Mouse (Mus musculus) layer of hippocampus, adult 11-12 months (tissue): Measurements from ENCODE around the gene Bend5.

Experiments
- DNase-seq: peaks from one replicate; pipeline ENCODE4 v3.0.0; 2022; ENCODE audit warnings: low spot score

Bend5 gene

DNA sequence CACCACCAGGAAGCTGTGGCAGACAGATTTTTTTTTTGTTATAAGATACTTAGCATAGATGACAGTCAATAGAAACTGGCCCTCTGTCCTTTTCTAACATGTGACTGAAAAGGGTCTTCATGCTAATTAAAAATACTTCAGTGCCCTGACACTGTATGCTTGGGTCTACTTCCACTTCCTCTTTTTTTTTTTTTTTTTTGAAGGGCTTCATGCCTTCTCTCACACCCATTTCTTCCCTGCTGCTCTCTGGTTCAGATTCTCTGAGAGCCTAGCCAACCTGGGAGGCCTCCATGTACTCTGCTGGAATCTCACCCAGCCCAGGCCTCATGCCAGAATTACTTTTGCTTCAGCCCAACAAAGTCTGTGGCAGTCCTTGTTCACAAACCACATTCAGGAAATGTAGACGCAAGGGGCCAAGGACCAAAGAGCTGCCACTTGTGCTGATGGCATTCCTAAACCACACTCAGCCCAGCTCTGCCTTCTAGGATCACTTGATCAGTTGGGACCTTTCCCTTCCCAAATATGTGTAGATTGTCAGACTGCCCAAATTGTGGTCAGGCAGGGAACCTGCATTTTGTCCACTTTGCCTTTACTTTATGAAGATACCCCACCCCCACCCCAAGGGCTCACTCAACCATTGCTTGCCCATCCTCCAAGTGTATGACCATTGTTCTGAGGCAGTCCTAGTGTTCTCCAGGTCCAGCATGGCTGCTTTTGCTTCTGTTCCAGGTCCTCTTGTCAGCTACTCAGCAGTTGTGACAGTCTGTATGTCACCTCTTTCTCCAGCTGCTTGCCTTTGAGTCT lies 27.8 kb downstream of the Bend5 start:
- peak; percentile 47 for DNase-seq

DNA sequence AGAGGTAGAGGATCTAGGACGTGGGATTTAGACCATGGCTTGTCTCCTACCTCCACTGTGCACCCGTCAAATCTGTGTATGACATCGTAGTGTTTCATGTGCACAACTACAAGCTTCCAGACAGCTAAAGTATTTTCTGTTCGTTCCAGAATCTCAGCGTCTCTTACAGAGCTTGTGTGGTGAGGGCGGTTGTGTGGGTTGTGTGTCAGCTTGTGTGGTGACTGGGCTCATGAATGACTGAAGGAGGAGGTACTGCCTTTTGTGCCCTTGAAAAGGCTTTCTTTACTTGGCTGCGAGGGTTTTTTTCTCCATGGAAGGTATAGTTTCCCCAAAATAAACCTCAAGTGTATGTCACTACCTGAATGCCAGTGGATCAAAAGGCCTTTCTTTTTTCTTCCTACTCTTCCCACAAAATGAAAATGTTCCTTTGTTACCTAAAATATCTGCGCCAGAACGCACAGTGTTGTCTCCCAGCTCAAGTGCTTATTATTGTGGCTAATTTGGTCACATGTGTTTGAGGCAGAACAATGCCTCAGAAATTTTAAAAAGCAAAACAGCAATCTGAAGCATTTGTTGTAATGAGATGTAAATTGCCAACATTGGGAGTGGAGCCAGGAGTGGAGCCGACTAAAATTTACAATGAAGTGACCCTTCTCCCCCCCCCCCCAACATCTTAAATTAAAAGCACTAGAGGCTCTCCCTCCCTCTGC lies 29.3 kb downstream of the Bend5 start:
- no peak for DNase-seq

DNA sequence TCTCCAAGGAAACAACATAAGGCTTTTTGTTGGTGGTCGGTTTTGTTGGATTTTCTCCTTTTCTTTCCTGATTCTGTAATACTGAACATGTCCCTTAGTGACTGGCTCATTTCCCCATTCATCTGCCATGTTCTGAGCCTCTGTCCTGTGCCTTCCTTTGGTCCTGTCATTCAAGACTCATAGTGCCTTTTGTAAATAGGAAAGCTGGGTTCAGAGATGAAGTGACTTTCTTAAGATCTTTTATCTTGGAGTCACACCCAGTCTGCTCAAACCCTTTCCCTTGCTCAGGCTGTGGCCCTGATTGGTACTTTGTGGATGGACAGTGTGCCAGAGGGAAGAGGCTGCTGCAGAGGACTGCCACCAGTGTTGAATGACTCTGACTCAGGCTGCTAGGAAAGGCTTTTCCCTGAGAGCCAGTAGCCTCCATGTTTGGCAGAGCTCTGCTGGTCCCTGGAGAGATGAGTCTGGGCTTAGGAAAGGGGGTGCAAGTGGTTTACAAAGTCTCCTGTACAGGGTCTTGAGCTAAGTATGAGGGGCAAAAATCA lies 29.9 kb downstream of the Bend5 start:
- DNase-seq = no peak

DNA sequence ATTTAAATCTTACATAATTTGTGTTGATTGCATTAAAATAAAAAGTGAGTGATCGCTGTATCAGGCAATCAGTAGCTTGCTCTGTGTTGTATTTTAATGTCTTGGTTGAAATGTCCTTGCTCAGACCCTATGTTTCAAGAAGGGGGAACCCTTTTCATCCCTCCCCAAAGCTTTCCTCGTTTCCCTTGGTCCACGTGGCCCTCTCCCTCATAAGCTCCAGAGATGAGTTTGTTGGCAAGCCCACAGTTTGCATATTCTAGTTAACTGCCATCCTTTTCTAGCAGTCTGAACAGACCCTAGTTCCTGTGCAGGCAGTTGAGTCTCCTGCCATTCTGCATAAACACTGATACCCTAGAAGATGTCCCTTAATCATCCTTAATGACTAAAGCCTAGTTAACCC lies 33.1 kb downstream of the Bend5 start:
- DNase-seq = no peak

DNA sequence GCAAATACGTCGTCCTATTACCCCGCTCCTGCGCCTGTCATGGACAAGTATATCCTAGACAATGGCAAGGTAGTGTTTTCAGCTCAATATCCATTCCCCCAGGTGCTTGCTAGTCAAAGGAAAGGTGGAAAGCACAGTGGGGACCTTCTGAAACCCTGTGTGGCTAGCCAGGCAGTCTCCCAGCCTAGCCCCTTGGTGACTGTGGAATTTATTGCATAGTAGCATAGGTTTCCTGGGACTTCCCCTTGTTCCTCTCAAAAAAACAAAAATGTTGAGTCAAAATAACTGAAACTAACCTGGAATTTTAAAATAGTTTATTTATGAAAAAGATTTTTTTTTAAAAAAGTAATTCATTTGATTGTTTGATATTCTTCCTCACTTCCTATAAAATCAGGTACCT lies 33.8 kb downstream of the Bend5 start:
- DNase-seq = no peak

DNA sequence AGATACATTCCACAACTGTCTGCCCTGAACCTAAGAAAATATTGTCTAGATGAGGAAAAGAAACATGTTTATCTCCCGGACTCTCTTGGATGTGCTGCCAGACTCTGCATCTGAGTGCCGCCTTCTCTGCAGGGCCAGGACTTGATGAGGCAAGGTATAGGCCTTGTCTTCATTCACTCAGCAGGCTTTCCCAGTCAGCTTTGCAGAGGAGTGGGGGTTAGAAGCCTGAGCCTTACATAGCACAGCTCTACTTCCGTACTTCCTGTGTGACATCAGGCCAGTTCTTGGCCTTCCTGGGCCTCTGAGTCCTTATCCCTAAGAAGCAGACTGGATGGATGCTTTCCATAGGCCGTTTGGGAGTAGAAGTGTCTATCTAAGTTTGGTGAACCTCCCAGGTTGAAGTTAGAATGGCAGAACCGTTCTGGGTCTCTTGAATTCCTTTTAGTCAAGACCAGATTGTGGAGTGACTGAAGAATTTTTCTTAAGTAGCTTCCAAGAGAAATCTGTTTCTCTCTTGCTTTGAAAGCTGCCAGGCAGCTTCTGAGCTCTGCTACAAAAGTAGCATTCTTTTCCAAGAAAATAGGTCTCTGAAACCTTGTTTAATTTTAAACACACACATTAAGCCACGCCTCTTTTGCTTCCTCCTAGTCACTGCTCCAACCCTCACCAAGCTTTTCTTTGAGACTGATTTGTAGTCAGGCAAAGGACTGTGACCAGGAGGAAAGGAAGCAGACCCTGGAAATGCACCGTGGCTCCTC lies 34.8 kb downstream of the Bend5 start:
- no peak for DNase-seq

DNA sequence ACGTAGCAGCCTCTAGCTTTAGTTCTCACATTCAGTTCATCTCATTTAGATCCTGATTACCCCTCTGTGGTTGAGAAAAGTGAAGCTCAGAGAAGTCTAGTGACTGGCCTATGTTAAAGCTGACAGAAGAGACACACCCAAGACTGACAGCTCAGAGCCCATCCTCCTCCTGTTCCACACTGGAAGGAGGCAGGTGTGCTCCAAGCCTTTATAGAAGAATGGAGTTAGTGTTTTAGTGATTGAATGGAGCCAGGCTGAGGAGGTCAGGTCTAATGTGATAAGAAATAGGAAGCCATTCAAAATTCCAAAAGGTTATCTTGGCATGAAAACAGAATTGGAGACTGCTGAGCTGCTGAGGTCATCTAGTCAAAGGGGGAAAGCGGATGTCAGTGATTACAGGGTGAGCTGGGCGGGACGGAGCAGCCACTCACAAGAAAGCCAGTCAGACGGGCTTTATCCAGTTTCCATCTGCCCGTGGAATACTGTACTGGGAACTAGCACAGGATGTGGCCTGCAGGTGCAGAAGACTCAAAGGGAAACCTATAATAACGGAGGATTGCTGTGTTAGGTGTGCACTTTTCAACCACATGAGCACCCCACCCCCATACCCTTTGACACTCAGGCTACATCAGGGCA lies 36.6 kb downstream of the Bend5 start:
- no peak for DNase-seq

DNA sequence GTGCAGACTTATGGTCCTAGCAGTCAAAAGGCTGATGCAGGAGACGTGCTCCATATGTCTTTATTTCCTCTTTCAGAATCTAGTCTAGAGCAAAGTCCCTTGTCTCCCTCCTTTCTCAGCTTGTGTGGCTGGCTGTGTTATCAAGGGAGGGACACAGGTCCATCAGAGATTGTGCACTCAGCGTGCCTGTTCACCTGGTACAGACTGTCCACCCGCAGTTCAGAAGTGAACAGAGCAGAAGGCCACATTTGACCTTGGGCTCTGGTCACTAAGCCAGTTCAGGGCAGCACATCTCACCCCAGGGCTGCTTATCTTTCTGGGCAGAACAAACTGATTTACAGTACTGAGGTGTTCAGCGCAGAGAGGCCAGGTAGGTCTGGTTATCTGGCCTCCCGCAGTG lies 37.4 kb downstream of the Bend5 start:
- no peak for DNase-seq

DNA sequence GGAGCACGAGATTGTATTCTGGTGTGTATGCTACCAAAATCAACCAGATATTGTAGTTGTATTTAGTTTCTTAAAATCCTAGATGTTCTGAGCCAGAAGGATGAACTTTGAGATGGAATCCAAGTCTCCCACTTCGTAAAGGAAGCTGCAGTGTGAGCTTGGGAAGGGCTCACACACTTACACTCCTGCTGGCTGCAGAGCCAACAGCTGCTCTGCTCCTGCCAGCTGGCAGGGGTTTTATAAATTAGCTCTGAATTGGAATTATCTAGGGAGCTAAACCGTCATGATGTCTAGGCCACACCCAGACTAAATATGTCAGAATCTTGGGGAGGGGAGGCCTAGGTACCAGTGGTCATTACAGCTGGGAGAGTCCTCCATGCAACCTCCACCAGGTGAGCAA lies 38.5 kb downstream of the Bend5 start:
- no peak for DNase-seq

DNA sequence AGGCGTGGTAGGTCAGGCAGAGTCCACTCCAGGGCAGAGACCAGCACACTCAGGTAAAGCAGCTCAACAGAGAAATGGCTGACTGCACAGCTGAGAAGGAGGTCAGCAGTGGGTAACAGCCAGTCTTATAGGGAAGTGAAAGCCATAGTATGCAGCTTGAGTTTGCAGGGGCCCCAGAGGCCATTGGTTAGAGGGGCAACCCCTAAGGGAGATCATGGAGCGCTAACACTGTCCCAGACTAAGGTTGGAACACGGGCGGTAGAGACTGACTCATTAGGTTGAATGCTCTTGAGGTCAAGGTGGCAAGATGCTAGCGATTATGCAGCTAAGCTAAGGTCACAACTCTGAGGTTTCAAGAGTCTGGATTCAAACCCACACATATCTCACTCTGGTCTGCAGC lies 40.8 kb downstream of the Bend5 start:
- DNase-seq = no peak

DNA sequence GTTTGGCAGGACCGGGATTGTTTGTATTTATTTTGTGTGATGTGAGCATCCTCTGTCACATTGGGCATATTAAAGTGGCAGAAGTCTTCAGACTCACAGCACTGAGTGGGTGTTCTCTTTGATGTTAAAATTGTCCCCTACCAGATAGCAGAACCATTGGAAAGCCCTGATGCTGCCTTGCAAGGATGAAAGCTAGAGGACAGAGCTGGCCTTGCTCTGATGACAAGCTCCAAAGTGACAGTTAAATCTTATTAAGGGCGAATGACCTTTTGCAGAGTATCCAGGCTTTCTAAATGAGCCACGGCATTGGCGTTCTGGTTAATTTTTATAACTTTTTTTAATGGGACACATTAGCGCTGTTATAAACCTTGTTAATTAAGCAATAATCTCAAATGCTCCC lies 42.8 kb downstream of the Bend5 start:
- no peak for DNase-seq

DNA sequence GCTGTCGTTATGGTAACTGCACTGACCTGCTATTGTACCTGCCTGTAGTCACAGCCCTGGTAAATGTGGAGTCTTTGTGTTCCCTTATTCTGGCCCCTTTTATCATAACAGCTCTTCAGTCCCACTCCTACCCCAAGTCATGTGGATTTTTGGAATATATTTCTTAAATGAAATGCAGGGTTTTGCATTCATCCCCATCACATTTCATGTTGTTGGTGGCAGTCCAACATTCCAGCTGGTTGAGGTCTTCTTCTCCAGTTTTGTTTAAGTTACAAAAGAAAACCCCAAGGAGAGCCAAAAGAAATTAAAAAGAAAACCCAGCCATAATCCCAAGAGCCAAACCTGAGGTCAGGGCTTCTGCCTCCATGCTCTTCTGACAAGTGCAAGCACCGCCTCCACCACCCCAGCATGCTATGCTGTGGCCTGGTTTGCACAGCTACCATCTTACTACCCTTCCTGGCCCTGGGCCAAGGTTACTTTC lies 52.5 kb downstream of the Bend5 start:
- DNase-seq = no peak

DNA sequence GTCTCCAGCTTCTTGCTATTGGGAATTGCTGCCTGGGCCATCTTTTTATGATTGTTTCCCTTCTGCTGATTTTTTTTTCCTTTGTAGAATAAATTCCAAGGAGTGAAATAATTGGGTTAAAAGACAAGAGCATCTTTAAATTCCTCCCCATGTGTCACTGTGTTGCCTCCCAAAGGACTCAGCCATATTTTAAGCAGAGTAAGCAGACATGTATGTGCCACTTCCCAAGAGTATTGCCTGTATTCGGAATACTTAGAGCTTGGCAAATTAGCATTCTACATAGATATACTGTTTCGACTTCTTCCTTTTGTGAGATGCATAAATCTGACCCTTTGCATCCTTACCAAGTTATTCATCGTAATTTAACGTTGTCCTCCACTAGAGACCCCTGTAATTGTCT lies 53.0 kb downstream of the Bend5 start:
- no peak for DNase-seq

DNA sequence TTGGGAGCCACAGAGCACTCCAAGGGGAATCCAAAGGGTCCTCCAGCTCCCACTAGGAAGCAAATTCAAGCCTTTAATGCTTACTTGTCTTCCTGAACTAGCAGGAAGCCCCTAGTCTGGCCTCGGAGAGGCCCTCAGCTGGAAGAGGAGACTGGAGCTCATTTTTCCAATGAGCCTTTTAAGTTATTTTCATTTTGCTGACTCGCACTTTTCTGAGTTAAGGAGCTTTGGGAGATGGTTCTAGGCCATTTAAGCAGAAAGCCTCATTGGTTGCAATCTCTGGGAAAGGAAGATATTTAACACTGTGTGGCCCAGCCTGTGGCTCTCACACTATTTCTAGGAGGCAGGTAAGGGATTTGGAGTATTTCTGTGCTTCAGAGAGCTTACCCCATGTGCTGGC lies 55.0 kb downstream of the Bend5 start:
- no peak for DNase-seq

DNA sequence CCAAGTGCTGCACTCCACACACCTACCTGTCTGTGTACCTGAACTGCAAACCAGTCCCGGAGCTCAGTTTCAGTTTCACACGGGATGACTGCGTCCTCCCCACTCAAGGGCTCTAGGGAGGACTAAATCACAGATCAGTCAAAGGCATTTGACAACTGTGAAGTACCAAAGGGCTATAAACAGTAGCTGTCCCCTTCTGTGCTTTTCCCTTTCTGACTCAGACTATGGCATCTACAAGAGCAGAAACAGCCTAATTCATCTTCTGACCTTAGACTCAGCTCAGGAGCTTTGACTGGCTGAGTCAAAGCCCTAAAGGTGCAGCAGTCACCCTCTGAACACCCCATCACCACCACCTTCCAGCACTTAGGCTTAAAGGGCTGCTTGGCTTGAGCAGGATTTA lies 56.9 kb downstream of the Bend5 start:
- no peak for DNase-seq

DNA sequence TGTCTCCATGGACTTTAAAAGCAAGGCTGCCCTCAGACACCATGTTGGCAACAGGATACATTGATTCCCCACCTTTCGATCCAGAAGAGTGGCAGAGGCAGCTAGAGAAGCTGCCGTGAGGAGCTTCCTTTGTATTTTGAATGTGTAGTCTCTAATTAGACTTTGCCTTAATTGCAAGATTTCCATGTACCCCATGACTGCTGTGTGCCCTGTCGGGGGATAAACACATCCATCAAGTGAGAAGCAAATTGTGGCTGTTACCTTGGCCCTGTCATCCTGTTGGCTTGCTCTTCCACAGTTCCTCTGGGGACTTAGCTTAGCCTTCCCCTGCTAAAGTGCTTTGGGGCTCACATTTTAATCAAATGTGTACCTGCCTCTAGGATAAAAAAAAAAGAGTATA lies 57.7 kb downstream of the Bend5 start:
- no peak for DNase-seq

DNA sequence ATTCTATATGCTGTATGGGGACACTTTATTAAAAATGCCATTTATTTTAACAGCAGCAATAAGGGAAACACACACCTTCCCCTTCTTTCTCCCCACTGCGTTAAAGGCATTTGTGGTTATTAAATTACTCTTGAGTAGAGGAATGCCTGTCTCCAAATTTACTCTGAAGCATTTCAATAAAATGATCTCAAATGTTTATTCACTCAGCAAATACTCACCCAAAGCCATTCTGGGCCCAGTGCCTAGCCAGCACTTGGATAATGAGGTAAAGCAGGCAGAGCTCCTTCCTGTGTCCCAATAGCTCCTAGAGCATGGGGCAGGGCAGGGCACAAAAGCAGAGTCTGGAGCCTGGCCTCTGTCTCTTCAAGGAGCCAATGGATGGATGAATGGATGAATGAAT lies 58.2 kb downstream of the Bend5 start:
- no peak for DNase-seq

DNA sequence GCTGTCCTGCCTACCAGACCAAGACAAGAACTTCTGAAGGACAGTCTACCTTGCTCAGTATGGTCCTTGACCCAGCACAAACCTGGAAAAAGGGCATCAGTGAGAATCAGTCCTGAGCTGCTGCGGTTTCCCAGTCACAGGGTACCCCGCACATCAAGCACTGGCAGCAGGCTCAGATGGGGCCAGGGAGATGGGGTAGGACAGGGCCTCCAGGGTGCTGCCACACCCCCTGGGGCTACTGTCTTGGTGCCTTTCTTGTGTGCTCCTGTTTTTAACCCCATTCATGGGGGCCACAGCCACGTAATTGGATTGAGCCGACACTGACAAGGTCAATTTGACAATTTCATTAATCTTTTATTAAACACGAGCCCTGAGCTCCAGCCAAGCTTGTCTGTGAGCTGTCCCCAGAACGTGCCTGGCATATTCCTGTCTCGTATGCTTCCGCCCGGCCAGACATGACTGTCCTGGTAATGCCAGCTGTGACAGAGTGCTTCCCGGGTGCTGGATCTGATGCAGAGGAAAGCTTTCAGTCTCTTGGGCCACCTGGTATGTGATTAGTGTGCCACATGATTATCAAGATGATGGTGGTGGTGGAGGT lies 60.7 kb downstream of the Bend5 start:
- DNase-seq = no peak

DNA sequence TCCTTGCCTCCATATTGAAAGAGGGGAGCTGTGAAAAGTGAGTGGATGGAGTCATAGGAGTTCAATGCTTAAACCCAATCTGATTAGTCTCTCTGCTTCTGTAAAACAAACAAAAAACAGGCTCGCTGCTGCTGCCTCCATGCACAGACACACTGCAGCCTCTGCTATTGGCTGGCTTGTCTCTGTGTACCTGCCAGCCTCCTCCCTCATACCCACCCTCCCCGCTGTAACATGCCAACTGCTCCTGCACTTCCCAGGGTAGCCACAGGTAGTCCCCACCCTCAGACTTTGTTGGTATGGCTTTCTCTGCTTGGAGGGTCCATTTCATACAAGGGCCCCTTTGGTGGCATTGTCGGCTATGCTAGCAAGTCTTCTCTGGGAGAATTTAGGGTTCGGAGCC lies 62.7 kb downstream of the Bend5 start:
- DNase-seq = no peak

DNA sequence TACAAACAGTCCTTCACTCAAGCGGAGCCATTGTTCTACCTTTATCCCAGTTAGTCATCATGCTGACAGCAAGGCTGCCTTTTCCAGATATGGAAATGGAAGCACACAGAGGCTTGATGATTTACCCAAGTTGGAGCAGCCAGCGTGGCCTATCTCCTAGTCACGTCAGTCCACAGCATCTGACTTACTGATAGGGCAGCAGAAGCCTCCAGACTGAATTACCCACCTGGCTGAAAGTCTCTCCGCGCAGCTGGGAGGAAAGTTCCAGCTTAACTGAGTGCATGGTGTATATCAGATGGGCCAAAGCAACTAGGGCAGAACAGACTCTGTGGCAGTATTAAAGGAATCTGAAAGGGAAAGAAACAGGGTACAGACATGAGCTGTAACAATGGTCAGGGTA lies 68.7 kb downstream of the Bend5 start:
- no peak for DNase-seq

DNA sequence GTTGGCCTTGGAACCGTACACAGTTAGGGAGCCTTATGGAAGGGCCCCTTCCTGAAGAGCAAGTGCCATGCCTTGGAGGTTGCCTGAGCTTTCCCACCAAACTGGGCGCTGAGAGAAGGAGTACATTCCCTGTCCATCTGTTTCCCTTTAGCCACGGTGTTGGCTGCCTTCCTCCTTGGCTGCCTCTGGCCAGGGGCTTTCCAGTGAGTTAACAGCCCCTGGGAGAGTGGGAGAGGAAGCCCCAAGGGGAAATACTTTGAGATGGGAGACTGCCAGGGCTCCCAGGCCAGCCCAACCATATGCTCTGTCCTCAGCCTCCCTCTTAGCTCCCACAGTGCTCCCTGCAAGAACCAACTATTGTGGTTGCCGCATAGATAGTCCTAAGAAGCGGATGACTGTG lies 70.4 kb downstream of the Bend5 start:
- no peak for DNase-seq

DNA sequence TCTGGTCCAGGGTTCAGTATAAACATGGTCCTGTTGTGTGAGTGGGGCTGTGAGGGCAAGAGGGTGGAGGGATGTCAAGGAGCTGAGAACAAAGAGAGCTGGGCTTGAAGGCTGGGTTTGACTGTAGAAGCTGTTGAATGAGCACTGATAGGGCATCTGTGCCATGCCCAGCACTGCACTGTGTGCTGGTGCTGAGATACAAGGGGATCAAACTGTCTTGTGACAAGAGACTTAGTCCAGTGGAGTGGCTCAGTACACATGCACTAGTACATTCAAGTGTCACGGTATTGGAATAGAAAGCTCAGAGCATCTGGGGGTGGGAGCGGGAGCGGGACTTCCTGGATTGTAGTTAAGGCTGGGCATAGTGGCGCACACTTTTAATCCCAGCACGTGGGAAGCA lies 71.4 kb downstream of the Bend5 start:
- DNase-seq = no peak
